Mouse (Mus musculus): ENCODE measurements around the gene Ctrc. TPM values are rescaled to one million over a fixed set of nuclear protein-coding genes. Genes with fewer than 3 reads are reported as not detected.
A peak's percentile ranks its signal among the peaks of the same experiment; 100 is the strongest.

Gene Ctrc
- polyA plus RNA-seq, 1 experiment from 2014 or later: not detected

DNA sequence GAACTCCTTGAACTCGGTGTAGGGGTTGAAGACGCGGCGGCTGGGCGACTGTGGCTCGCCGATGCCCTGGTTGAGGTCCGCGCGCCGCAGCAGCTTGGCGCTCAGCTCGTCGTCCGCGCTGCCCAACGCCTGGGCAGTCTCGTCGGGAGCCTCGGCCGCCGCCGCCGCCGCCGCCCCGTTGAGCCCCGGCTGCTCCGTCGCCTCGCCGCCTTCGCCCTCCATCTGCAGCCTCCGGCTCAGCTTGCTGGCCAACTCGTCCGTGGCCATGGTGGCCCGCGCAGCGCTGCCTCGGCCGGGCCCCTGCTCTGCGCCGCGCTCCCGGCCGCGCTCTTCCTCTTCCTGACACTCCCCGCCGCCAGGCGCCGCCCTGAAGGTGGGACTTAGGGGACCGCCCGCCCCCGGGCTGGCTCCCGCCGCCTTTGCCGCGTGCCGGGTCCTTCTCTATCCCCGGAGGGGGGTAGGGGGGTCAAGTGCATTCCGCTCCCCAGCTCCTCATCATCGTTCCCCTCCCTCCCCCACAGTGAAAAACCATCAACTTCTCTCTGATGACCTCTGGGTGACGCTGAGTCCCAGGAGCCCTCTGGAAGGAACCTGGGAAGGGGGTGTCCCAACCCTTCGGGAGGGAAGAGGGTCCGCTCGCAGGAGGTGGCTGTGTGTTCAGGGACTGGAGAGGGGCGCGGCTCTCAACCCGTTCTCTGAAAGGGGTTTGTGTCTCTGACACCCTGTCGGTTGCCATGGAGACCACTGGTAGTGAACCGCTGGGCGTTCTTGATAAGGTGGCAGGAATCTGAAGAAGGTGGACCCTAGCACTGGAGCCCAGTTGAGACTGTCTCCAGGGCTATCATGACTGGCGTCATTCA lies 28.7 kb upstream of the Ctrc start, which contains the start of gene Efhd2:
Efhd2 (minus strand) TSS at position 320 of the 860 bp plus-strand sequence.
- no peaks in the 10 kb centered on the region for H3K9me3 ChIP-seq
- H3K9ac ChIP-seq: peak within 1 kb of the TSS; percentile 92
- peaks cover 3% of the 10 kb centered on the region; the same call in 1 of the 2 replicates for H3K36me3 ChIP-seq
- H3K4me3 ChIP-seq: peak within 1 kb of the TSS; percentile 75
- H3K27me3 ChIP-seq: no peaks in the 10 kb centered on the region
- peaks cover 59% of the 10 kb centered on the region for H3K4me1 ChIP-seq (replicated peaks)
- peak within 1 kb of the TSS; percentile 91 for H3K4me2 ChIP-seq
- under 1% methylated on average over 72 of the region's 73 CpGs for WGBS
- ATAC-seq (ENCODE audit: low FRiP score): peak; percentile 88
- H3K27ac ChIP-seq: peak within 1 kb of the TSS; percentile 86

DNA sequence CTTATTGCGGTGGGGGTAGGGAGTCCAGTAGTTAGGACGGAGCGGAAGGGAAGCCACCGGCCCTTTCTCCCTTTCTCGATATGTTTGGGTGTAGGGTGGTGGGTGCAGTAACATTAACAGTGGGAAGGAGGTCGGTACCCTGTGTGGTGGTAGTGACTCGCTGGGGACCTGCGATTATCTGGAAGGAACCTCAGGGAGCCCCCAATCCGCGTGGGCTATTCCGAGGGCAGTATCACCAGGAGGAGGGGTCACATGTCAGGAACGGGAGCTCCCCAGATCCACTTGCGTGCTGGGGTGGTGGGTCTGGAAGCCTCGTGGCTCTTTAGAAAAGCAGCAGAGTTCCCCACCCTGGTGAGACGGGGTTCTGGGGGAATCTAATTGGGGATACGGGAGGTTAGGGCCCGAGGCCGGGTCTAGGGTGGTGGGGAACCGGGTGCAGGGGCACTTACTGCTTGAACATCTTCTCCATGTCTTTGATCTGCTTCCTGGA lies 28.0 kb upstream of the Ctrc start:
- Histone ChIP-seq H3K4me2 (peak overlapping the region; percentile 91), H3K9me3 (no peaks in the 10 kb centered on the region), H3K4me1 (replicated peaks) (peaks cover 65% of the 10 kb centered on the region), H3K36me3 (peaks cover 3% of the 10 kb centered on the region; the same call in 1 of the 2 replicates), H3K9ac (peak overlapping the region; percentile 92), H3K27me3 (no peaks in the 10 kb centered on the region), H3K27ac (peak overlapping the region; percentile 86), H3K4me3 (peak overlapping the region; percentile 75)
- WGBS: 2% methylated on average over 19 of the region's 19 CpGs
- peak; percentile 19 for ATAC-seq (ENCODE audit: low FRiP score)

DNA sequence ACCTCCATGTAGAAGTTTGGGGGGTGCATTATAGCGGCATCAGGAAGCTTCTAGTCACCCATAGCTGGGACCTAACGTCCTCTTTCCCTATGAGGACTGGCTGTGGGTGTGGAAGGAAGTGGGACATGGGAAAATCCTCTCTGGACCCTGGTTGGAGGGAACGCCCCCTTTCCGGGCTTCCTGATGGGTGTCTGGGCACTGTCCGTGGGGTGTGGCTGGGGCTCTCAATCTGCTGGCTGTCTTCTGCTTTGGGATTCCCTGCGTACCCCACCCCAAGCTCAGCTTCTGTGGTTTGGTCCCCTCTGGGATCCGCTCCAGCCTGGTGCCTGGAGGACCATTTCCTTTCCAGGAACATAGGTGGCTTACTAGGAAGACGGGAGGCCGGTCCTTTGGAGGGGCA lies 26.8 kb upstream of the Ctrc start:
- Histone ChIP-seq H3K4me2 (peak overlapping the region; percentile 91), H3K27me3 (no peaks in the 10 kb centered on the region), H3K4me1 (replicated peaks) (peaks cover 75% of the 10 kb centered on the region), H3K9ac (peak overlapping the region; percentile 92), H3K27ac (no peak overlapping the region), H3K4me3 (peak overlapping the region; percentile 75), H3K9me3 (no peaks in the 10 kb centered on the region), H3K36me3 (peaks cover 3% of the 10 kb centered on the region; the same call in 1 of the 2 replicates)
- 77% methylated on average over 9 of the region's 9 CpGs for WGBS
- ATAC-seq (ENCODE audit: low FRiP score): no peak

DNA sequence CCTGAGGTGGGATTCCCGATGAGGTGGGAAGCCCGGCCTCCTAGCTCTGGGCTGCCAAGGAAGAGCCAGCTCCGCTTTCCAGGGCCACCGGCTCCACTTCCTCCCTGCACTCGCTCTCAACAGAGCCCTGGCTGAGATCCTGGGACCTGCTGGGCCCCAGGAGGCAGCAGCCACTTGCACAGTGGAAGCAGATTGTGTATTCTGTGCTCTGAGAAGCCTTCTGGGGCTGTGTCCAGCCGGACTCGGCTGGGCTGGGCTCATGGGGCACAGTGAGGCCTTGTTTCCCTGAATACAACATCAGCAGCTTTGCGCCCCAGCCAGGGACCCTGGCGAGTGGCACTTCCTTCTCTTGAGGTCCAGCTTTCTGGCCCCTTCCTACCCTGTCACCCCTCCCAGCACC lies 25.8 kb upstream of the Ctrc start:
- no peak for ATAC-seq (ENCODE audit: low FRiP score)
- peaks cover 86% of the 10 kb centered on the region for H3K4me1 ChIP-seq (replicated peaks)

DNA sequence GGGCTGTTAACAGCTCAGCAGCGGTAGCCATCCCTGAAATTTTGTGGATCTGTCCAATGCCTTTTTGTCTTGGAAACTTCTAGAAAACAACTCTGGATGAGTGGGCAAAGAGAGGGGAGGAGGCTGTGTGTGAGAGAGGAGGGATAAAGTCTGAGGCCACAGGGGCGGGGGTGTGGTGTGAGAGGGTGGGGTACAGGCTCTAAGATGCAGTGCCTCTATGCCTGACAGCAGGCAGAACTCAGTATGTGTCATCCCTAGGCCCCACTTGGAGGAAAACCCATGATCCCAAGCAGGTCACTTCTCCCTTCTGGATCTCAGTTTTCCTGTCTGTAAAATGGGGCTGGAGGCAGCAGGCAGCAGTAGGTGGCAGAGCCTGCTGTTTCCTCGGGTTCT lies 25.2 kb upstream of the Ctrc start:
- H3K4me2 ChIP-seq: peak overlapping the region; percentile 91
- H3K36me3 ChIP-seq: peaks cover 3% of the 10 kb centered on the region; the same call in 1 of the 2 replicates
- H3K27me3 ChIP-seq: no peaks in the 10 kb centered on the region
- no peak for ATAC-seq (ENCODE audit: low FRiP score)
- peak overlapping the region; percentile 92; the same call in 1 of the 2 replicates for H3K9ac ChIP-seq
- peak overlapping the region; percentile 78 for H3K27ac ChIP-seq
- no peaks in the 10 kb centered on the region for H3K9me3 ChIP-seq
- H3K4me3 ChIP-seq: peak overlapping the region; percentile 75
- H3K4me1 ChIP-seq (replicated peaks): peaks cover 92% of the 10 kb centered on the region
- 92% methylated on average over 3 of the region's 3 CpGs for WGBS

More for the DNA sequence above, 25.8 kb upstream of the Ctrc start:
- Histone ChIP-seq H3K9me3 (no peaks in the 10 kb centered on the region), H3K9ac (peak overlapping the region; percentile 92), H3K36me3 (peaks cover 3% of the 10 kb centered on the region; the same call in 1 of the 2 replicates), H3K27ac (peak overlapping the region; percentile 78), H3K27me3 (no peaks in the 10 kb centered on the region), H3K4me2 (peak overlapping the region; percentile 91), H3K4me3 (peak overlapping the region; percentile 75)
- 65% methylated on average over 9 of the region's 9 CpGs for WGBS

DNA sequence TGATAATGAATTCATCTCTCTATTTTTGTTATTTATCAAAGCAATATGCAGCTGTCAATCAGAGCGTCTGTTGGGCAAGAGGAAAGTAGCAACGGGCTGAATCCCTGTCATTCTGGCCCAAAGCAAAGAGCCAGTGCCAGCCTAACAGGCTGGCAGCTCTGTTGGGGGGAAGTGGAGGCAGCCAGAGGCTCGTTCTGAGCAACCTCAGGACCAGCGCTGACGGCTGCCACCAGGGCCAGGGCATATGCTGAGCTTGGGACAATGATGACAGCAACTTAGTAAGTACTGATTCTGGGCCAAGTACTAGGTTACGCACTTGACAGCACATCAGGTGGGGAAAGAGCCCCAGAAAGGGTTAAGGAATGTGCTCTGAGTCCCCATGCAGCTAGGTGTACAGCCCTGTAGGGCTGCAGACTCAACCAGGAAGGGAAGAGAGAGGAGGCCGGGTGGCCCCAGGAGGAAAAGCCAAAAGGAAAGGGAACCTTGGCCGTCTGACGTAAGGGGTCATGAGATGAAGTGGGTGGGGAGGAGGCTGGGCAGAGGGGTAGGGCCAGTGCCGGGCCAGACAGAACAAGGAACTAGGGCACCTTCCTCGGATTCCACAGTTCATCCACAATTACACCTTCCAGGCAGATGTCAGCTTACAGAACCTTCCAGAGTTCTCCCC lies 24.6 kb upstream of the Ctrc start:
- no peaks in the 10 kb centered on the region for H3K9me3 ChIP-seq
- no peak for ATAC-seq (ENCODE audit: low FRiP score)
- H3K36me3 ChIP-seq: peaks cover 3% of the 10 kb centered on the region; the same call in 1 of the 2 replicates
- 70% methylated on average over 11 of the region's 11 CpGs for WGBS
- H3K4me3 ChIP-seq: no peak overlapping the region
- peaks cover 90% of the 10 kb centered on the region for H3K4me1 ChIP-seq (replicated peaks)
- H3K27ac ChIP-seq: peak overlapping the region; percentile 23; the same call in 1 of the 2 replicates
- no peaks in the 10 kb centered on the region for H3K27me3 ChIP-seq
- no peak overlapping the region for H3K4me2 ChIP-seq
- H3K9ac ChIP-seq: peak overlapping the region; percentile 92; the same call in 1 of the 2 replicates

DNA sequence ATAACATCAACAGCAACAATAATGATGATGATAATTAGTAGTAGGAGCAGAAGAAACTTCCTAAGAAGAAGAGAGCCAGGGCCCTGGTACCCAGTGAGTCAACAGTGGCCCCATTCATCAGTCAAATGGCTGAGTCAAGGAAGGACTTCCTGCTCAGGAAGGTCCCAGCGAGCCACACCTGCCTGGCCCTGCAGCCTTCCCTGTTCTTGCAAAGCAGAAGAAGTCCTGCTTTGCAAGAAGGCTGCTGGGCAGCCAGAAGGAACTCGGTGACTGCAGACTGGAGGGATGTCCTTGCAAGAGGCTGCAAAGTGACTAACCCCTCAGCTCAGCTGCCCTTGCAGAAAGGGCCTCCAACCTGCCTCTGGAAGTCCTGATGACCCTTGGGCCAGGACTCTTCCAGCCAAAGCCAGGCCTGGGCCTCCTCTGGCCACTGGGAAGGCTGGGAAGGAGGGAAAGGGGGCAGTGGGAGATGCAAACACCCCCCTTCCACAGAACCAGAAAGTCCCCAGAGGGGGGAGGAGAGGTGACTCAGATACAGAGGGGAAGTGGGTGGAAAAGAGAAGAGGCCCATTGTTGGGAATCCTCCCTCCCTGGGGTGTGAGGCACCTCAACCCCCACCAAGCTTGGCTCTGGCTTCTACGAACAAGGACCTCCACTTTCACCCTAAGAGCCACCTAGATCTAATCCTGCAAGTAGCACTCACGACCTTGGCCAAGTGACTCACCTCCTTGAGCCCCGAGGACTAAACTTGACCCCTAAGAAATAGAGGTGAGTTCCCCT lies 23.5 kb upstream of the Ctrc start:
- peaks cover 81% of the 10 kb centered on the region for H3K4me1 ChIP-seq (replicated peaks)
- no peaks in the 10 kb centered on the region for H3K27me3 ChIP-seq
- ATAC-seq (ENCODE audit: low FRiP score): no peak
- peak overlapping the region; percentile 35; the same call in 1 of the 2 replicates for H3K27ac ChIP-seq
- no peak overlapping the region for H3K4me2 ChIP-seq
- 77% methylated on average over 5 of the region's 5 CpGs for whole genome bisulfite sequencing
- H3K9ac ChIP-seq: no peak overlapping the region
- H3K4me3 ChIP-seq: no peak overlapping the region
- H3K9me3 ChIP-seq: no peaks in the 10 kb centered on the region
- H3K36me3 ChIP-seq: peaks cover 4% of the 10 kb centered on the region; the same call in 1 of the 2 replicates

DNA sequence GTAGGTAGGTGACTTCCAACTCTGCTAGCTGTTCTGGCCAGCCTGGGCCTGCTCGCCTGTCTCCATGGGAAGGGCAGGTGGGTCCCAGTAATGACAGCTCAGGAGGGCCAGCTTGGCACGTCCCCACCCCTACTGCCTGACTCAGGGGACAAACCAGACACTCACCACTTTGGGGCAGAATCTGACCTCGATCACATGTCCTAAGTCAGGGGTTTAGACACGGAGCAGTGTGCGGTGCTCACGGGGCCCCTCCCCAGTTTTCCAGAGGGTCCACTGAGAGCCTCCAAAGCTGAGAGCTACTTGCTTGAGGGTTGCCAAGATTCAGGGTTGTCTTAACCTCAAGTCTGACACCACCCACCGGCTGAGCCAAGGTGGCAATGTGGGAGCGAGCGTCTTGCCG lies 21.9 kb upstream of the Ctrc start:
- Histone ChIP-seq H3K4me2 (no peak overlapping the region), H3K4me1 (replicated peaks) (peaks cover 72% of the 10 kb centered on the region), H3K9ac (0 out of 2 replicates have a peak overlapping the region, but pooled peaks have one; percentile 35), H3K36me3 (peaks cover 10% of the 10 kb centered on the region), H3K27ac (peak overlapping the region; percentile 90), H3K27me3 (no peaks in the 10 kb centered on the region), H3K4me3 (no peak overlapping the region), H3K9me3 (no peaks in the 10 kb centered on the region)
- WGBS: 74% methylated on average over 10 of the region's 10 CpGs
- peak; percentile 2; the same call in 1 of the 2 replicates for ATAC-seq (ENCODE audit: low FRiP score)

DNA sequence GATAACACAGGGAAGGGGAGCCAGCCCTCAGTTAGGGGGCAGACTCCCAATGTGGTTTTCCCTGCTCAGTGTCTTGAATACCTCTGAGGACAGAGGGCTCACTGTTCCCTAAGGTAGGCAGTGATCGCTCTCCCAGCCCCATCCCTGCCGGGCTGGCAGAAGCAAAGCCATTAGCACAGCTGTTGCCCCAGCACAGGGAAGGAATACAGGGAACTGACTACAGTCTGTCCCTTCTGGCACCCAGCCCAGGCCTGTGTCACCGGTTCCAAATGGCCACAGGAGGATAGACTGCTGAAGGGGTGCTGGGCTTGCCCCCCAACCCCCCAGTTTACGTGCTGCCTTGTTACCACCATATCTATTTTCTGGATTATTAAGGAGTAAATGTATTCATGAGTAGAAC lies 21.3 kb upstream of the Ctrc start:
- H3K9me3 ChIP-seq: no peaks in the 10 kb centered on the region
- H3K4me2 ChIP-seq: 0 out of 2 replicates have a peak overlapping the region, but pooled peaks have one; percentile 4
- peaks cover 10% of the 10 kb centered on the region for H3K36me3 ChIP-seq
- no peaks in the 10 kb centered on the region for H3K27me3 ChIP-seq
- ATAC-seq (ENCODE audit: low FRiP score): peak; percentile 78
- no peak overlapping the region for H3K9ac ChIP-seq
- H3K27ac ChIP-seq: peak overlapping the region; percentile 90
- H3K4me1 ChIP-seq (replicated peaks): peaks cover 67% of the 10 kb centered on the region
- 22% methylated on average over 4 of the region's 4 CpGs for WGBS
- H3K4me3 ChIP-seq: no peak overlapping the region

DNA sequence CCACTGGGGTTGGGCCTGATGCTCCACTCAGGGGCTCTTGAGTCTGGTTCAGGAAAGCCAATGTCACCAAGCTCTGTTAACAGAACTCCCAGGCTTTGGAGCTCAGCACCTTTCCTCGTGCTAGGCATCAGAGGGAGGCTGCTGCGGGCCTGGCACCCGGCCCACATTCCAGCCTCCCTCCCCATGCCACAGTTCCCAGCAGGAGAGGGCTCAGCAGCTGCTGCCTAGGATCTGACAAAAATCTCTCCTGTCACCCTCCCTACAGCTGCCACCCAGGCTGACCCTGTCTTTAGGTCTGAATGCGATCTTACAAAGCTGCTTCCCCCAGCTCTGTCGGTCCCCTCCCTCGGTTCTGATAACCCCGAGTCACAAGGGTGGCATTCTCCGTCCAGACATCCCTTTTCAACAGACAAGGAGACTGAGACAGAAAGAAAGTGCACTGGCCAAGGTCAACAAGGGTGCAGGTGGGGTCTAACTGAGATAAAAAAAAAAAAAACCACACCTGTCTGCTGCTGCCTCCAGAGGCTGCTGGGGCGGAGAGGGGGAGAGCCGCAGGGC lies 20.9 kb upstream of the Ctrc start:
- Histone ChIP-seq H3K4me2 (peak overlapping the region; percentile 4; the same call in 1 of the 2 replicates), H3K9ac (peak overlapping the region; percentile 35; the same call in 1 of the 2 replicates)

DNA sequence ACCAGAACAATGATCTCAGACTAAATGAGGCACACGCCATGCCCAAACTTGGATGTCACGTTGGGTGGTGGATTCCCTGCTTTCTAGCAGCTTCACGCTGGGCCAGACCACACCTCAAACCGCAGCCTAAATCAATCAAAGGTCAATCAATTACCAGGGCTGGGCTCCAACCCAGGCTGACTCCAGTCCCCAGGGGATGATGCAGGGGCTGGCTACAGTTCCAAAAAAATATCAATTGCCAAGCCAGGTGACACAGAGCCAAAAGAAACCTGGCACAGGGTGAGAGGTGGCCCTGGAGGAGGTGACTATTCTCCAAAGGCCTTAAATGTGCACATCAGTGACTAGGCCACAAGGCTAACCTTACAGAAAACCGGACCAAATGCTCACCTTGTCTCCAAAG lies 19.4 kb upstream of the Ctrc start:
- H3K9ac ChIP-seq: no peak overlapping the region
- ATAC-seq (ENCODE audit: low FRiP score): no peak

More for the DNA sequence above, 20.9 kb upstream of the Ctrc start:
- Histone ChIP-seq H3K27me3 (no peaks in the 10 kb centered on the region), H3K9me3 (no peaks in the 10 kb centered on the region), H3K4me3 (no peak overlapping the region), H3K36me3 (peaks cover 12% of the 10 kb centered on the region), H3K27ac (peak overlapping the region; percentile 90), H3K4me1 (replicated peaks) (peaks cover 62% of the 10 kb centered on the region)
- ATAC-seq (ENCODE audit: low FRiP score): 0 out of 2 replicates have a peak, but pooled peaks have one; percentile 16
- 25% methylated on average over 10 of the region's 10 CpGs for WGBS

More for the DNA sequence above, 19.4 kb upstream of the Ctrc start:
- Histone ChIP-seq H3K4me3 (no peak overlapping the region), H3K27ac (no peak overlapping the region), H3K36me3 (peaks cover 22% of the 10 kb centered on the region), H3K9me3 (no peaks in the 10 kb centered on the region), H3K27me3 (no peaks in the 10 kb centered on the region), H3K4me2 (no peak overlapping the region), H3K4me1 (replicated peaks) (peaks cover 48% of the 10 kb centered on the region)
- 74% methylated on average over 5 of the region's 5 CpGs for WGBS

Measured in hindbrain, embryonic 13.5 days (tissue).